Mouse (Mus musculus): ENCODE data around the gene Gm4131. TPM values are rescaled to one million over a fixed set of nuclear protein-coding genes. Genes with fewer than 3 reads are reported as not detected.

Gene Gm4131
- polyA plus RNA-seq, 1 experiment from 2014 or later = not detected

GRCm38 (mm10) chr14:62570299-62570698 is 3.6 kb upstream of the Gm4131 start:
- no peak overlapping the region for H3K4me3 ChIP-seq
- WGBS = 58% methylated on average over 4 of the region's 4 CpGs

GRCm38 (mm10) chr14:62569463-62569862 is 2.7 kb upstream of the Gm4131 start:
- no peak overlapping the region for H3K4me2 ChIP-seq (replicated peaks)
- 90% methylated on average over 5 of the region's 5 CpGs for WGBS
- H3K4me3 ChIP-seq = no peak overlapping the region
- no peak overlapping the region for H3K9ac ChIP-seq
- no peak for ATAC-seq (ENCODE audit: low FRiP score)
- H3K27me3 ChIP-seq = 0 out of 2 replicates have a peak, but pooled peaks cover 3% of the 10 kb centered on the region
- no peaks in the 10 kb centered on the region for H3K36me3 ChIP-seq
- no peak overlapping the region for H3K27ac ChIP-seq
- H3K9me3 ChIP-seq (replicated peaks) = no peaks in the 10 kb centered on the region
- peaks cover 6% of the 10 kb centered on the region for H3K4me1 ChIP-seq

More at GRCm38 (mm10) chr14:62570299-62570698, 3.6 kb upstream of the Gm4131 start:
- ATAC-seq (ENCODE audit: low FRiP score) = no peak
- H3K4me2 ChIP-seq (replicated peaks) = no peak overlapping the region
- no peaks in the 10 kb centered on the region for H3K36me3 ChIP-seq
- H3K9ac ChIP-seq = no peak overlapping the region
- H3K27me3 ChIP-seq = 0 out of 2 replicates have a peak, but pooled peaks cover 3% of the 10 kb centered on the region
- no peaks in the 10 kb centered on the region for H3K9me3 ChIP-seq (replicated peaks)
- H3K4me1 ChIP-seq = peaks cover 6% of the 10 kb centered on the region
- no peak overlapping the region for H3K27ac ChIP-seq

GRCm38 (mm10) chr14:62563679-62564078 is 3.0 kb downstream of the Gm4131 start:
- Histone ChIP-seq H3K36me3 (no peaks in the 10 kb centered on the region), H3K4me2 (replicated peaks) (no peak overlapping the region), H3K9ac (no peak overlapping the region), H3K4me1 (peaks cover 9% of the 10 kb centered on the region; the same call in 1 of the 2 replicates), H3K9me3 (replicated peaks) (no peaks in the 10 kb centered on the region), H3K4me3 (no peak overlapping the region), H3K27ac (no peak overlapping the region), H3K27me3 (peaks cover 10% of the 10 kb centered on the region; the same call in 1 of the 2 replicates)
- no peak for ATAC-seq (ENCODE audit: low FRiP score)
- WGBS = 88% methylated on average over 7 of the region's 7 CpGs

GRCm38 (mm10) chr14:62561875-62562748 is 4.6 kb downstream of the Gm4131 start:
- Histone ChIP-seq H3K4me3 (no peak overlapping the region), H3K9ac (no peak overlapping the region), H3K4me1 (peaks cover 9% of the 10 kb centered on the region; the same call in 1 of the 2 replicates), H3K36me3 (no peaks in the 10 kb centered on the region), H3K27me3 (peaks cover 7% of the 10 kb centered on the region; the same call in 1 of the 2 replicates), H3K9me3 (replicated peaks) (no peaks in the 10 kb centered on the region), H3K4me2 (replicated peaks) (no peak overlapping the region), H3K27ac (no peak overlapping the region)
- 57% methylated on average over 17 of the region's 17 CpGs for WGBS
- ATAC-seq (ENCODE audit: low FRiP score) = no peak

GRCm38 (mm10) chr14:62557111-62557510 is 9.6 kb downstream of the Gm4131 start:
- Histone ChIP-seq H3K4me1 (peaks cover 20% of the 10 kb centered on the region), H3K9ac (no peak overlapping the region), H3K4me2 (replicated peaks) (peak overlapping the region; percentile 86), H3K4me3 (no peak overlapping the region), H3K9me3 (replicated peaks) (no peaks in the 10 kb centered on the region), H3K27me3 (peaks cover 18% of the 10 kb centered on the region), H3K36me3 (no peaks in the 10 kb centered on the region), H3K27ac (no peak overlapping the region)
- no peak for ATAC-seq (ENCODE audit: low FRiP score)
- 88% methylated on average over 3 of the region's 3 CpGs for WGBS

GRCm38 (mm10) chr14:62555840-62556810 is 10.6 kb downstream of the Gm4131 start:
- Histone ChIP-seq H3K36me3 (no peaks in the 10 kb centered on the region), H3K27ac (peak overlapping the region; percentile 55; the same call in 1 of the 2 replicates), H3K9ac (peak overlapping the region; percentile 74)

GRCm38 (mm10) chr14:62555309-62555829 is 11.4 kb downstream of the Gm4131 start, which contains the start of gene Fam124a:
TSS of gene Fam124a (plus strand) at chr14:62555737.
- H3K9ac ChIP-seq = peak within 1 kb of the TSS; percentile 74
- H3K27ac ChIP-seq = peak within 1 kb of the TSS; percentile 55; the same call in 1 of the 2 replicates
- H3K4me2 ChIP-seq (replicated peaks) = peak within 1 kb of the TSS; percentile 86
- peak within 1 kb of the TSS; percentile 66 for H3K4me3 ChIP-seq
- no peaks in the 10 kb centered on the region for H3K36me3 ChIP-seq
- WGBS = 1% methylated on average over 50 of the region's 51 CpGs
- peak; percentile 90 for ATAC-seq (ENCODE audit: low FRiP score)
- peaks cover 14% of the 10 kb centered on the region for H3K4me1 ChIP-seq
- H3K9me3 ChIP-seq (replicated peaks) = no peaks in the 10 kb centered on the region
- peaks cover 18% of the 10 kb centered on the region for H3K27me3 ChIP-seq

More at GRCm38 (mm10) chr14:62555840-62556810, 10.6 kb downstream of the Gm4131 start:
- Histone ChIP-seq H3K27me3 (peaks cover 18% of the 10 kb centered on the region), H3K4me1 (peaks cover 14% of the 10 kb centered on the region), H3K4me2 (replicated peaks) (peak overlapping the region; percentile 86), H3K9me3 (replicated peaks) (no peaks in the 10 kb centered on the region), H3K4me3 (peak overlapping the region; percentile 66)
- ATAC-seq (ENCODE audit: low FRiP score) = peak; percentile 80
- WGBS = 10% methylated on average over 35 of the region's 38 CpGs

- Histone ChIP-seq H3K27ac (no peak overlapping the region), H3K4me1 (peaks cover 20% of the 10 kb centered on the region), H3K4me3 (no peak overlapping the region), H3K36me3 (no peaks in the 10 kb centered on the region), H3K27me3 (peaks cover 14% of the 10 kb centered on the region), H3K4me2 (replicated peaks) (no peak overlapping the region), H3K9me3 (replicated peaks) (no peaks in the 10 kb centered on the region), H3K9ac (no peak overlapping the region)
- WGBS = 90% methylated on average over 5 of the region's 5 CpGs
- no peak for ATAC-seq (ENCODE audit: low FRiP score)
These were observed 12.9 kb downstream of the Gm4131 start for GRCm38 (mm10) chr14:62553786-62554185.

GRCm38 (mm10) chr14:62552771-62553170 is 13.9 kb downstream of the Gm4131 start:
- H3K27ac ChIP-seq = no peak overlapping the region
- H3K9me3 ChIP-seq (replicated peaks) = no peaks in the 10 kb centered on the region
- no peak overlapping the region for H3K9ac ChIP-seq
- WGBS = 92% methylated on average over 4 of the region's 4 CpGs
- no peaks in the 10 kb centered on the region for H3K36me3 ChIP-seq
- peaks cover 20% of the 10 kb centered on the region for H3K4me1 ChIP-seq
- no peak for ATAC-seq (ENCODE audit: low FRiP score)
- no peak overlapping the region for H3K4me3 ChIP-seq
- peaks cover 14% of the 10 kb centered on the region for H3K27me3 ChIP-seq
- H3K4me2 ChIP-seq (replicated peaks) = no peak overlapping the region

GRCm38 (mm10) chr14:62550121-62550520 is 16.6 kb downstream of the Gm4131 start:
- no peaks in the 10 kb centered on the region for H3K9me3 ChIP-seq (replicated peaks)
- no peak overlapping the region for H3K4me2 ChIP-seq (replicated peaks)
- no peak overlapping the region for H3K4me3 ChIP-seq
- no peak overlapping the region for H3K9ac ChIP-seq
- WGBS = 19% methylated on average over 4 of the region's 4 CpGs
- H3K27ac ChIP-seq = no peak overlapping the region
- peaks cover 10% of the 10 kb centered on the region for H3K27me3 ChIP-seq
- no peaks in the 10 kb centered on the region for H3K36me3 ChIP-seq
- peaks cover 8% of the 10 kb centered on the region for H3K4me1 ChIP-seq
- no peak for ATAC-seq (ENCODE audit: low FRiP score)

GRCm38 (mm10) chr14:62546746-62547145 is 20.0 kb downstream of the Gm4131 start:
- Histone ChIP-seq H3K9ac (no peak overlapping the region), H3K36me3 (no peaks in the 10 kb centered on the region), H3K27ac (no peak overlapping the region), H3K27me3 (no peaks in the 10 kb centered on the region), H3K4me2 (replicated peaks) (no peak overlapping the region), H3K4me3 (no peak overlapping the region), H3K4me1 (peaks cover 6% of the 10 kb centered on the region), H3K9me3 (replicated peaks) (no peaks in the 10 kb centered on the region)
- no peak for ATAC-seq (ENCODE audit: low FRiP score)
- WGBS = 53% methylated on average over 4 of the region's 4 CpGs
